Mouse (Mus musculus): ENCODE measurements around the gene Rgmb.

The Rgmb gene

GRCm38 (mm10) chr17:15776349-15776748 is 54.5 kb downstream of the Rgmb start:
- no peak for DNase-seq (ENCODE audit: low spot score in 2 of 2)

GRCm38 (mm10) chr17:15774565-15775215 is 56.1 kb downstream of the Rgmb start:
- no peak for DNase-seq (ENCODE audit: low spot score in 2 of 2)

GRCm38 (mm10) chr17:15773956-15774355 is 56.9 kb downstream of the Rgmb start:
- no peak for DNase-seq (ENCODE audit: low spot score in 2 of 2)

GRCm38 (mm10) chr17:15769081-15769724 is 61.6 kb downstream of the Rgmb start:
- DNase-seq (ENCODE audit: low spot score in 2 of 2), result no peak

GRCm38 (mm10) chr17:15761191-15761590 is 69.6 kb downstream of the Rgmb start:
- no peak for DNase-seq (ENCODE audit: low spot score in 2 of 2)
